Mouse (Mus musculus): Measurements from ENCODE around the gene Hoxa7. TPM values are rescaled to one million over a fixed set of nuclear protein-coding genes. Genes with fewer than 3 reads are reported as not detected.
A peak's percentile ranks its signal among the peaks of the same experiment; 100 is the strongest.

The Hoxa7 gene
- polyA plus RNA-seq, 1 experiment from 2014 or later, result 90.8 TPM

DNA sequence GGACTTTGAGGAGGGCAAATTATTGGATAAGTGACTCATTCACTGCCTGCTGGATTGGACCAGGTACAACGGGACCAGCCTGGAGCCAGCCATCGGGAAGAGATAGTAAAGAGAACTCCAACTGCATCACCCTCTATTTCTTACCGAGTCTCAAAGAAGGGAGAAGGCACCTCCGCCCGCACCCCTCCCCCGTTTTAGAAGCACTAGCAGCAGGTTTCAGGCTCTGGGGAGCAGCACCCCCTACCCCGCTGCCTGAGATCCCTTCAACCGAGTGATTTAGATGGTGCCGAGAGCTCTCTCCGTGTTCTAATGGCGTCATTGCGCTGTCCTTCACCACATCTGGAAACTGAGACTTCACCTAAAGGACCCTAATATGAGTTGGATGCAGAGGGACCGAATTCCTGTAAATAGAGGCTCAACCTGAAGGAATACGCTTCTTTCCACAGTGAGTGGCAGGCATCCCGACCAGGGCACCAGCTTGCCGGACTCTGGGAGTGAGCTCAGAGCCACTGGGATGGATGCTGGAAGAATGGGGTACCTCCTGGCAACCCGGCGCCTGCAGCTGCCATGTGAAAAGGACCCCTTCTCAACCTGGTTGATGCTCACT lies 43.8 kb upstream of the Hoxa7 start:
- under 1% methylated on average over 18 of the region's 18 CpGs for WGBS
- Histone ChIP-seq H3K4me3 (ENCODE audit: low read depth, low read length) (no peak overlapping the region), H3K27me3 (ENCODE audit: control insufficient read depth, insufficient read depth, low read length) (peaks cover 60% of the 10 kb centered on the region), H3K27ac (ENCODE audit: low read depth, low read length) (no peak overlapping the region), H3K9me3 (ENCODE audit: control insufficient read depth, low read length) (no peaks in the 10 kb centered on the region), H3K9ac (replicated peaks; ENCODE audit: low read depth, low read length) (no peak overlapping the region), H3K4me1 (ENCODE audit: control insufficient read depth, insufficient read depth, low read length) (no peaks in the 10 kb centered on the region), H3K4me2 (ENCODE audit: low read depth, low read length) (no peak overlapping the region), H3K36me3 (ENCODE audit: control insufficient read depth, insufficient read depth, low read length) (no peaks in the 10 kb centered on the region)
- ATAC-seq (ENCODE audit: low read depth), result no peak

DNA sequence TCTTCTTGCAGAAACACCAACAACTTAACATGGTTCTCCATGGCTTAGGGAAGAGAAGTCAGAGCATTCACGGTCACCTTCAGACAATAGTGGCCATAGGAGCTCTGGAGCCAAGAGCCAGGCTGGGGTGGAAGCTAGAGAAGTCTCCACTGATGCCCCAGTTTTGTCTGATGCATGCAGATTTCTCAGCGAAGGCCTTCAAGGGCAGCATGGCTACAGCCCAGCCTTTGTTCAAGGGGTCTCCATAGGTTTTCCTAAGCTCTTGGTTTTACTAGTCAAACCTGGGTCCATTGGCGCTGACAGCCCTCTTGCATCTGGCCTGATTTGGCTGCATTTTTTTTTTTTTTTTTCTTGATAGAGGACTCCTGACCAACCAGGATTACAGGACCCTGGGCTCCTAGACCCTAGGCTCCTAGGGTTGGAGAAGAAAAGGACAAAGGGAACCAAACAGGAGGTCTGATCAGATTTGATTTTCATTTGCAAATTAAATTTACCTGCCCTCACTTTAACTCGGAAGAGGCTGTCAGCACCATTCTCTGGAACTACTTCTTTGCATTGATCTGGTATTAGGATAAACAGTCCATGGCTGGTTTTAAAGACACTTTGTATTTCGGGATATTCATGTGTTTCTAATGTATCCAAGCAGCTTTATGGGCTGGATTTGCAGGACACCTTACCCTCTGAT lies 42.6 kb upstream of the Hoxa7 start:
- no peak overlapping the region for H3K4me2 ChIP-seq (ENCODE audit: low read depth, low read length)
- WGBS, result 5% methylated on average over 5 of the region's 5 CpGs
- no peak overlapping the region for H3K27ac ChIP-seq (ENCODE audit: low read depth, low read length)
- no peaks in the 10 kb centered on the region for H3K36me3 ChIP-seq (ENCODE audit: control insufficient read depth, insufficient read depth, low read length)
- H3K27me3 ChIP-seq (ENCODE audit: control insufficient read depth, insufficient read depth, low read length), result peaks cover 54% of the 10 kb centered on the region
- no peaks in the 10 kb centered on the region for H3K9me3 ChIP-seq (ENCODE audit: control insufficient read depth, low read length)
- H3K4me1 ChIP-seq (ENCODE audit: control insufficient read depth, insufficient read depth, low read length), result 0 out of 2 replicates have a peak, but pooled peaks cover 4% of the 10 kb centered on the region
- no peak overlapping the region for H3K4me3 ChIP-seq (ENCODE audit: low read depth, low read length)
- no peak for ATAC-seq (ENCODE audit: low read depth)
- H3K9ac ChIP-seq (replicated peaks; ENCODE audit: low read depth, low read length), result no peak overlapping the region

DNA sequence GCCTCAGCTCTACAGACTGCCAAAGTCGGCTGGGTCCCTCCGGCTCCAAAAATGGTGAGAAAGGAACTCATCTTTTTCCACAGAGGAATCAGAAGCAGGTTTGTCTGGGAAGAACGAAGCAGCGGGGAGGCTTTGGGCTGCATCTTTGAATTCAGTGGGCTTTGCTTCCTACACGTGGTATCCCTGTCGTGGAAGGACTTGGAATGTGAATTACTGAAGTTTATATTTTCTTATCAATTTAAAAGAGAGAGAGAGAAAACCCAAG lies 41.6 kb upstream of the Hoxa7 start:
- no peaks in the 10 kb centered on the region for H3K9me3 ChIP-seq (ENCODE audit: control insufficient read depth, low read length)
- H3K27ac ChIP-seq (ENCODE audit: low read depth, low read length), result no peak overlapping the region
- H3K4me1 ChIP-seq (ENCODE audit: control insufficient read depth, insufficient read depth, low read length), result 0 out of 2 replicates have a peak, but pooled peaks cover 4% of the 10 kb centered on the region
- no peak overlapping the region for H3K4me2 ChIP-seq (ENCODE audit: low read depth, low read length)
- peaks cover 48% of the 10 kb centered on the region for H3K27me3 ChIP-seq (ENCODE audit: control insufficient read depth, insufficient read depth, low read length)
- no peak overlapping the region for H3K9ac ChIP-seq (replicated peaks; ENCODE audit: low read depth, low read length)
- H3K36me3 ChIP-seq (ENCODE audit: control insufficient read depth, insufficient read depth, low read length), result no peaks in the 10 kb centered on the region
- 2% methylated on average over 6 of the region's 6 CpGs for WGBS
- ATAC-seq (ENCODE audit: low read depth), result no peak
- no peak overlapping the region for H3K4me3 ChIP-seq (ENCODE audit: low read depth, low read length)

DNA sequence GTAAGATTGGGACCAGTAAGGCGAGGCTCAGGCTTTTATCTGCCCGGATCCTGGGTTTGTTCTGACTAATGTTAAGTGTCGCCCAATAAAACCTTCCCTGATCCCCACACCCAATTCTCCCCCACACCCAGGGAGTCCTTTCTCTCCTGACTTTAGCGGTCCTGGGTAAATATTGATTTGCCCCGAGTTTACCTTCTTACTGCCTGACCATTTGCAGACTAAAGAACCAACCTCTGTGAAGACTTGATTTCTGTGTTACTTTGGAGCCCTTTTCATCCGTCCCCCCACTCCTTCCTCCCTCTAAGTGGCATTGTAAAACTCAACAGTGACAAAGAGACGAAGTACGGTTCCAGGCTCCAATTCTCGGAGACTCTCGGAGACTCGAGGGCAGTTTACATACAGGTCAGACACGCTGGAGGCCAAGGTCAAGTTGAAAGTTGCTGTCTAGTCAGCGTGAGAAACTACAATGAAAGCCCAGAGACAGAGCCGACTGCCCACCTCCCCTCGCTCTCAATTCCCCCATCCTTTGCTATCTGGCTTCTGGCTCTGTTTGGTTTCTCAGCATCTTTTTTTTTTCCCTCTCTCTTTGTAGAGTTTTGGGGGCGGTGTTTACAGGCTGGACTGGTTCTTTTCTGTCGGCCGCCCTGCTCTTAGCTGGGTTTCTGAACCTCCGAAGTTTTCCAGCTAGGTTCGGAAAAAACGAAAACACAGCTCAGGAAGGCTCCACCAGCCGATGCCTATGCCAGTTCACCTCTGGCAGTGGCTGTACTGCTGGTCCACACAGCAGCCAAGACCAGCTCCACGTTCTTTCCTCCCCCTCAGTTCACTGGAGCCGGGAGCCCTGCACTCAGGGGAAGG lies 41.0 kb upstream of the Hoxa7 start:
- H3K27me3 ChIP-seq (ENCODE audit: control insufficient read depth, insufficient read depth, low read length), result peaks cover 46% of the 10 kb centered on the region
- ATAC-seq (ENCODE audit: low read depth), result no peak
- no peak overlapping the region for H3K4me3 ChIP-seq (ENCODE audit: low read depth, low read length)
- no peak overlapping the region for H3K4me2 ChIP-seq (ENCODE audit: low read depth, low read length)
- H3K36me3 ChIP-seq (ENCODE audit: control insufficient read depth, insufficient read depth, low read length), result no peaks in the 10 kb centered on the region
- H3K9ac ChIP-seq (replicated peaks; ENCODE audit: low read depth, low read length), result no peak overlapping the region
- 2% methylated on average over 24 of the region's 24 CpGs for WGBS
- H3K4me1 ChIP-seq (ENCODE audit: control insufficient read depth, insufficient read depth, low read length), result 0 out of 2 replicates have a peak, but pooled peaks cover 4% of the 10 kb centered on the region
- no peaks in the 10 kb centered on the region for H3K9me3 ChIP-seq (ENCODE audit: control insufficient read depth, low read length)
- no peak overlapping the region for H3K27ac ChIP-seq (ENCODE audit: low read depth, low read length)

DNA sequence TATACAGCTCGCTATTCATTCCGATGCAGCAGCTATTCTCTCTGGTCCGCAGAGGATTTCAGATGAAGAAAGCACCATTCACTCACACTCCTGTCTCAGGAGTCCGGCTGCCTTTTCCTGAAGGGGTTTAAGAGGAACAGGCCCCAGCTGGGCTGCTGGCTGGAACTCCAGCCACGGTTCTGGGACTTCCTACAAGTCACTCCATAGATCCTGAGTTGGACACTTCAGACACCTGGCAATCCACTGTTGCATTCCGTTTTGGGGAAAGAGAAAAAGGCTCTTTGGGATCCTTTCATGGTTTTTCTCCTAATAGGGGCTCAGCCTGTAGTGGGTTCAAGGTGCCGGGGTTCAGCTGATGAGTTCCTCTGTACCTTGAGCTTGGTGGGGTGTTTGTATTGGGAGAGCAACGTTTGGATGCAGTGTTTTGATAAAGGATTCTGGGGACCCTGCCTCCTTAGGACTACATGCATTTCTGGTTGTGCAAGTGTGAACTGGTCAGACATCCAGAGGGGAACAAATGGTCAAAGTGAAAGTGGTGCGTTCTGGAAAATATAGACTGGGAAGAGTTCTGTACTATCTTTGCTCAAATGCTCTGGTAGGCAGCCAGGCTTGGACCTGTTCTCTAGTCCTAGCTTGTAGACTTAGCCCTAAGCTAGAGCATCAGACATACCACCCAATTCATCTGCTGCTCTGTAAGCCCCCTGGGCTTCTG lies 40.3 kb upstream of the Hoxa7 start:
- Histone ChIP-seq H3K4me2 (ENCODE audit: low read depth, low read length) (no peak overlapping the region), H3K4me1 (ENCODE audit: control insufficient read depth, insufficient read depth, low read length) (0 out of 2 replicates have a peak, but pooled peaks cover 4% of the 10 kb centered on the region), H3K36me3 (ENCODE audit: control insufficient read depth, insufficient read depth, low read length) (no peaks in the 10 kb centered on the region), H3K9ac (replicated peaks; ENCODE audit: low read depth, low read length) (no peak overlapping the region), H3K27me3 (ENCODE audit: control insufficient read depth, insufficient read depth, low read length) (peaks cover 48% of the 10 kb centered on the region), H3K27ac (ENCODE audit: low read depth, low read length) (no peak overlapping the region), H3K9me3 (ENCODE audit: control insufficient read depth, low read length) (no peaks in the 10 kb centered on the region), H3K4me3 (ENCODE audit: low read depth, low read length) (no peak overlapping the region)
- 2% methylated on average over 9 of the region's 9 CpGs for WGBS
- no peak for ATAC-seq (ENCODE audit: low read depth)

DNA sequence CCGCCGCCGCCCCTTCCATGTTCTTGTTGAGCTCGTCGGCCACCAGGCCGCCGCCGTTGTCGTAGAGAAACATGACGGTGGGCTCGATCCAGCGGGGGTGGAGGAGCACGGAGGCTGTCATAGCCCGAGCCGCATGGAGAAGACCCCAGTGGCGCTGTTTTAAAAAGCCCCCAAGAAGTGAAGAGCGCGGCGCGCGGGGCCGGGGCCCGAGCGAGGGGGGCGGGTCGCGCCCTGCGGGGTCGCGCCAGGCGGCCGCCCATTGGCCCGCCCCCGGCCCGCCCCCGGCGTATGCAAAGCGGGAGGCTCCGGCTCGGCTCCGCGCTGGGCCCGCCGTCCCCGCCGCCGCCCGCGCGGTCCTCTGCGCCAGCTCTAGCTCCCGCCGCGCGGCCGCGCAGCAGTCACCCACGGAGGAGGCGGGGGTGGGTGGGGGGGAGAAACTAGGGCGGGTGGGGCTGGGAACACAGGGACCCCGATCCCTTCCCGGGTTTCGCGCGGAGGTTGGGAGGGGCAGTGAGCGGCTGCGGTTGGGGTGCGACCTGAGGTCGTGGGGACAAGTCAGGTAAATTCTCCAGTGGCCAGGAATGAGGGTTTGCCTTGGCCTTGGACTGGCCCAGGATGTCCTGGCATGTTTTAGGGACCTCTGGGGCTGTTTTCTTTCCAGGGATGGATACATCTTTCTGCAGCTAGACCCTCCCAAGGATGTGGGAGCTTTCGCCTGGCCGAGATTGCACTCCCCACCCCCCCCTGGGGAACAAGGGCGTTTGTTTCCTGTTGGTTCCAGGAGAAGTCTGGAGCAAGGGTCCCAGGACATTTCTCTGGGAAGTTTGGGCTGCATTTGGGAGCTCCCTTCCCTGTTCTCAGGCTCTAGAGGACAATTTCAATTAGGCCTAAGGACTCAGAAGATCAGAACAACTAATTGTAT lies 39.3 kb upstream of the Hoxa7 start, which contains the start of gene Hoxa13:
Gene Hoxa13, minus strand, starts transcription at position 227 of the 922 bp plus-strand sequence.
- Histone ChIP-seq H3K27ac (ENCODE audit: low read depth, low read length) (no peak within 1 kb of the TSS), H3K4me1 (ENCODE audit: control insufficient read depth, insufficient read depth, low read length) (0 out of 2 replicates have a peak, but pooled peaks cover 4% of the 10 kb centered on the region), H3K9ac (replicated peaks; ENCODE audit: low read depth, low read length) (no peak within 1 kb of the TSS), H3K4me2 (ENCODE audit: low read depth, low read length) (peak within 1 kb of the TSS; percentile 16; the same call in 1 of the 2 replicates), H3K9me3 (ENCODE audit: control insufficient read depth, low read length) (no peaks in the 10 kb centered on the region), H3K4me3 (ENCODE audit: low read depth, low read length) (peak within 1 kb of the TSS; percentile 20), H3K27me3 (ENCODE audit: control insufficient read depth, insufficient read depth, low read length) (peaks cover 48% of the 10 kb centered on the region), H3K36me3 (ENCODE audit: control insufficient read depth, insufficient read depth, low read length) (no peaks in the 10 kb centered on the region)
- WGBS, result under 1% methylated on average over 27 of the region's 72 CpGs
- ATAC-seq (ENCODE audit: low read depth), result peak; percentile 38; the same call in 1 of the 2 replicates

DNA sequence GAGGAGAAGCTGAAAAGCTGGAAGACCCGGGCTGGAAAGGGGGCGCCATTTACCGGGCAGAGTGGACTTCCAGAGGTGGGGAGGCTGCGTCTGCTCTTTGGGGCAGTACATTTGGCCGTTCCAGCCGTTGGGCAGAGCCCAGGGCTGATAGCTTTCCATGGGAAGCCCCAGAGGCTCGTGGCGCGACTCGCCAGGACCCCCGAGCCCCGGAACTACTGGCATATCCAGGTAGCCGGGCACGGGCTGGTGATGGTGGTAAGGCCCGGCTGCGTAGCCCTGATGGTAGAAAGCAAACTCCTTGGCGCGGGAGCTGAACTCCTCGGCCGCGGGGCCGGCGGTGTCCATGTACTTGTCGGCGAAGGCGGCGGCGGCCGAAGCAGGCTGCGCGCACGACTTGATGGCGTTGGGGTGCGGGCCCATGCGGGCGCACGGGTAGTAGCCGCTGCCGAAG lies 38.2 kb upstream of the Hoxa7 start:
- Histone ChIP-seq H3K27ac (ENCODE audit: low read depth, low read length) (no peak overlapping the region), H3K4me1 (ENCODE audit: control insufficient read depth, insufficient read depth, low read length) (0 out of 2 replicates have a peak, but pooled peaks cover 4% of the 10 kb centered on the region), H3K4me2 (ENCODE audit: low read depth, low read length) (no peak overlapping the region), H3K36me3 (ENCODE audit: control insufficient read depth, insufficient read depth, low read length) (no peaks in the 10 kb centered on the region), H3K9me3 (ENCODE audit: control insufficient read depth, low read length) (no peaks in the 10 kb centered on the region), H3K4me3 (ENCODE audit: low read depth, low read length) (peak overlapping the region; percentile 12; the same call in 1 of the 2 replicates), H3K27me3 (ENCODE audit: control insufficient read depth, insufficient read depth, low read length) (peaks cover 46% of the 10 kb centered on the region), H3K9ac (replicated peaks; ENCODE audit: low read depth, low read length) (no peak overlapping the region)
- under 1% methylated on average over 38 of the region's 39 CpGs for WGBS
- ATAC-seq (ENCODE audit: low read depth), result no peak
